Mouse (Mus musculus) lung, postnatal 14 days (tissue): ENCODE data around the gene Tspan33.
A peak's percentile ranks its signal among the peaks of the same experiment; 100 is the strongest.
"Not testable (repeated sequence)": the region's sequence is repeated elsewhere in the genome, so short reads cannot be mapped to it uniquely, and the experiment has no call there.

ENCODE experiments used
- DNase-seq: peaks from one replicate; pipeline ENCODE4 v3.0.0; 2021

Tspan33 gene

DNA sequence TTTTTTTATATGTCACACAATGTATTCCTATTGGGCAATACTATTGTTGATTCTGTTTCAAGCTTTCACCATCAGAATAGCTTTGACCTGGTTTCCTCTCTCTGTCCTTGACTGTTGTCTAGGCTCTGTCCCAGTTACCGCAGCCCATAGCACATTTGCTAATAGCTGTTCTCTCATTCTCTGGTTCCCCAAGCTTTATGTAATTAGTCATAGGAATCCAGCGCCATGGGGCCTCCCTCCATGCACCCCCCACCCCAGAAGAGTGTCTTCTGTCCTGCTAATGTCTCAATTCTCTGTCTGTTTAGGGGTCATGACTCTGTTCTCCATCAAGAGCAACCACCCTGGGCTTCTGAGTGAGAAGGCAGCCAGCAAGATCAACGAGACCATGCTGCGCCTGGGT is 62.5 kb downstream of the Tspan33 start:
- DNase-seq, result no peak

DNA sequence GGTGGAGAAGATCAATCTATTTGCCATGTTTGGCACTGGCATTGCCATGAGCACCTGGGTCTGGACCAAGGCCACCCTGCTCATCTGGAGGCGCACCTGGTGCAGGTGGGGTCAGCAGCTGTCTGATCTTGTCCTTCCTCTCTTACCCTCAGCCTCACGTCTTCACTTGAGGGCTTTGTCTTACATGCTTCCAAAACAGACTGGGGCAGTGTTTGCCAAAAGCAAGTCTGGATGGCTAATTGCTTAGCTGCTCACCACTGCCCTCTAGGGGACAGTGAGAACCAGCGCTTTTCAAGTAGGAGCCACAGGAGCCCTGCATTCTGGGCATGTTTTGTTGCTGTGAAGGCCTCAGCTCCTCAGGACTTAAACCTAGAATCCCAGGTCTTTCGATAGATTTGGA is 64.4 kb downstream of the Tspan33 start:
- DNase-seq, result peak; percentile 84

DNA sequence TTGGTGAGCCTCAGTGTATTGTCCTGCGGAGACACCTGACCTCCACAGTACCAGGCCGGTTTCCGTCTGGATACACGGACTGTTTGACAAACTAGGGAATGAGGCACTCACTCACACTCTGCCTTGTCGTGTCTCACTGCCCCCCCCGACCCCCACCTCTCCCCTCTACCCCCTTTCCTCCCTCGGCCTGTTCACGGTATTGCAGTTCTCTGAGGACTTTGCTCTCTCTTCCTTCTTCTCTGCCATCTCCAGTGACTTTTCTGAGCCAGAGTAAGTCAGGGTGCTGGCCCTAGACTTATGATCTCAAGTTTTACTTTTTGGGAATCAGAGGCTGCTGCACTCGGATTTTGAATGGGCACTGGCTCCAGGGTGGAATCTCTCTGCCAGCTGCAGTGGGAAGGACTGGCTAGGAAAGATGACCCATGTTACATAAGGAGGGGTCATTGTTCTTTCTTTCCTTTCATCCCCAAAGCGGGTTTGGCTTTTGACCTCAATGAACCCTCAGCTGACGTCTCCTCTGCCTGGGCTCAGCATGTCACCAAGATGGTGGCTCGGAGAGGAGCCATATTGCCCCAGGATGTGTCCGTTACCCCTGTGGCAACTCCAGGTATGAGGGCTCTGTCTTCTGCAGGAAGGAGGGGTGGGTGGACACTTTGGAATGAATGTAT is 65.1 kb downstream of the Tspan33 start:
- no peak for DNase-seq

DNA sequence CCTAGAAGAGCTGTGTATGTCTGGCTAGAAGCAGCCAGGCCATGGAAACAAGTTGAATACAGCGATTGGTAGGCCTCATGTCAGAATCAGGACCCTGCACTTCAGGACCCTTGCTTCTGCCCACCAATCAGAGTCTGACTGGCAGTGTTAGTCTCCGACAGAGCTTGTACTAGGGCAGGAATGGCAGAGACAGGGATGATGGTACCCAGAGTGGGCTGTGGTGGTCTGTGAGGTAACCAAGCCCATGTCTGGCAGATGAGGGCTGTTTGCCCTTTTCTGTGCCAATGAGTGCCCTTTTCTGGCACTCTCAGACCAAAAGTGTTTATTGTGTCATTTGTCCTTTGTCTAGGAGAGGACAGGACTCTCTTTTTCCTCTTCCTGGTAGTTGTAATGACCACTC is 66.4 kb downstream of the Tspan33 start:
- DNase-seq, result not testable (repeated sequence)

DNA sequence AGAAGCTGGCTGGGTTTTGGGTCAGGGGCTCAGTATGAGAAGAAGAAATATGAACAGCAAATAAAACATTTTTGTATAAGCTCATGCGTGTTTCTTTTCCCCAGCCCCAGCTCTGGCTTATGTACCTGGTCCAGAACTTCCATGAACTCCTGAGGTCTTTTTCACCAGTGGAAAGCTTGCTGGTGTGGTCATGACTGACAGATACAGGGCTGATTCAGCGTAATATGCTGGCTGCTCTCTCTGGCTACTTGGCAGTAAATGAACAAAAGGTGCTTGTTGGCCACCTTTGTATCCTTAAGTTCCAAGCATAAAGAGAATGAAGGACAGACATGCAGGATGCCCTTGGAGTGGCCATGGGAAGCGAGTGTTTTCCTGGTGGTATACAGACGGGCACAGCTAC is 67.3 kb downstream of the Tspan33 start:
- no peak for DNase-seq

DNA sequence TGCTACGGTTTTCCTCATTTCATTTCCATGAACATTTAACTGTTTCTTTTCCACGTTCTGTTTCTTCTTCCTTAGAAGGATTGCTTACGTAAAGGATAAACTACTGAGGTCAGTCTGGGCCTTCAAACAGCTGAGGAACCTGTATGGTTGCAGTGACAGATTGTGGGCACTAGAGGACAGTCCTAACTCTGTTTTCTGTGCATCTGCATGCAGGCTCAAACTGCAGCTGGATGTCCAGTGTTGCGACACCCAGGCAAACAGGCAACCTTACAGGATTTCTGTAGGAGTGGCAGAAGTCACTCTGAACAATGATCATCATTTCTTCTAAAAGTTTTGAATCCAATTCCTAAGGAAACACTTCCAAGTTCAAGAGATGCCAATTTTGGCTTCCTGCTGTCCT is 68.5 kb downstream of the Tspan33 start:
- peak; percentile 22 for DNase-seq

DNA sequence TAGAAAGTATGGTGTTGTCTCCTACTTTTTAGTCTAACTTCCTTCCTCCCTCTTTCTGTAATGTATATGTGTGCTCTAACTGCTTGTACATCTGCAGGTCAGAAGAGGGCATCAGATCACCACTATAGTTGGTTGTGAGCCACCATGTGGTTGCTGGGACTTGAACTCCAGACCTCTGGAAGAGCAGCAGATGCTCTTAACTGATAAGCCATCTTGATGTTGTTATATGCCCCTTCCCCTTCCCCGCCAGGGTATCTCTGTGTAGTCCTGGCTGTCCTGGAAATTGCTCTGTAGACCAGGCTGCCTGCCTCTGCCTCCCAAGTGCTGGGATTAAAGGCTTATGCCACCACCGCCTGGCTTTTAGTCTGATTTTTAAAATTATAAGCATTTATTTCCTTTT is 72.9 kb downstream of the Tspan33 start:
- DNase-seq, result no peak
